Mouse (Mus musculus): Measurements from ENCODE around the gene Il4ra. TPM values are rescaled to one million over a fixed set of nuclear protein-coding genes. Genes with fewer than 3 reads are reported as not detected.

Gene Il4ra
- polyA plus RNA-seq, 1 experiment from 2014 or later = 2.4 TPM

- WGBS = 88% methylated on average over 9 of the region's 9 CpGs
- Histone ChIP-seq H3K27me3 (ENCODE audit: control insufficient read depth, insufficient read depth, low read length) (0 out of 2 replicates have a peak, but pooled peaks cover 2% of the 10 kb centered on the region), H3K9me3 (ENCODE audit: control insufficient read depth, low read length) (no peaks in the 10 kb centered on the region)
Observed at GRCm38 (mm10) chr7:125554456-125555114, 2.7 kb downstream of the Il4ra start.

GRCm38 (mm10) chr7:125555351-125555872, 3.5 kb downstream of the Il4ra start:
- Histone ChIP-seq H3K27me3 (ENCODE audit: control insufficient read depth, insufficient read depth, low read length) (0 out of 2 replicates have a peak, but pooled peaks cover 2% of the 10 kb centered on the region), H3K9me3 (ENCODE audit: control insufficient read depth, low read length) (no peaks in the 10 kb centered on the region), H3K4me1 (ENCODE audit: control insufficient read depth, insufficient read depth, low read length) (peaks cover 4% of the 10 kb centered on the region; the same call in 1 of the 2 replicates), H3K36me3 (ENCODE audit: control insufficient read depth, insufficient read depth, low read length) (no peaks in the 10 kb centered on the region), H3K9ac (replicated peaks; ENCODE audit: low read depth, low read length) (no peak overlapping the region), H3K4me2 (ENCODE audit: low read depth, low read length) (no peak overlapping the region), H3K27ac (ENCODE audit: low read depth, low read length) (no peak overlapping the region), H3K4me3 (ENCODE audit: low read depth, low read length) (no peak overlapping the region)
- no peak for ATAC-seq (ENCODE audit: low read depth)
- WGBS = 82% methylated on average over 7 of the region's 7 CpGs

More at GRCm38 (mm10) chr7:125554456-125555114, 2.7 kb downstream of the Il4ra start:
- no peak overlapping the region for H3K4me2 ChIP-seq (ENCODE audit: low read depth, low read length)
- H3K36me3 ChIP-seq (ENCODE audit: control insufficient read depth, insufficient read depth, low read length) = no peaks in the 10 kb centered on the region
- H3K4me1 ChIP-seq (ENCODE audit: control insufficient read depth, insufficient read depth, low read length) = peaks cover 4% of the 10 kb centered on the region; the same call in 1 of the 2 replicates
- no peak overlapping the region for H3K4me3 ChIP-seq (ENCODE audit: low read depth, low read length)
- no peak for ATAC-seq (ENCODE audit: low read depth)
- no peak overlapping the region for H3K27ac ChIP-seq (ENCODE audit: low read depth, low read length)
- H3K9ac ChIP-seq (replicated peaks; ENCODE audit: low read depth, low read length) = no peak overlapping the region

DNA sequence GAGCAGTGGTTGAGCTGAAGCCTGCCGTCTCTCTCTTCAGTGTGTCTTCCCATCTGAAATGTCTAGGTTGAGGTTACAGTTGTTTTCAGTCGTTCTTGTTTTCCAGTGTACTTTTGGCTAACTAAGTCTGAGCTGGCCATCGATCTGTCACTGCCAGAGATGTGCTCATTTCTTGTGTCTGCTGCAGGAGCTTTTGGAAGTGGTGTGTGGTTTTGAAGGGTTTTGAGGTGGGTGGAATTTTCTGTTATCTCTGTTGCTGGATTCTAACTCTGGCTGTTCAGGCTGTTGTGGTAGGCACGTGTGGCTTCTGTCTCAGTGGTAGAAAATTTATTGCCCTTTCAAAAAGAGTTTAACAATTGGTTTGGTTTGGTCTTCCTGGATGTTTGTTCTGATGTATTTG, 4.2 kb downstream of the Il4ra start:
- WGBS = 71% methylated on average over 4 of the region's 4 CpGs
- no peak for ATAC-seq (ENCODE audit: low read depth)

GRCm38 (mm10) chr7:125556865-125557264, 4.9 kb downstream of the Il4ra start:
- no peaks in the 10 kb centered on the region for H3K4me1 ChIP-seq (ENCODE audit: control insufficient read depth, insufficient read depth, low read length)
- H3K27me3 ChIP-seq (ENCODE audit: control insufficient read depth, insufficient read depth, low read length) = 0 out of 2 replicates have a peak, but pooled peaks cover 2% of the 10 kb centered on the region
- no peaks in the 10 kb centered on the region for H3K36me3 ChIP-seq (ENCODE audit: control insufficient read depth, insufficient read depth, low read length)
- no peak overlapping the region for H3K4me3 ChIP-seq (ENCODE audit: low read depth, low read length)
- ATAC-seq (ENCODE audit: low read depth) = no peak
- 71% methylated on average over 8 of the region's 8 CpGs for WGBS
- H3K27ac ChIP-seq (ENCODE audit: low read depth, low read length) = no peak overlapping the region
- no peaks in the 10 kb centered on the region for H3K9me3 ChIP-seq (ENCODE audit: control insufficient read depth, low read length)
- H3K9ac ChIP-seq (replicated peaks; ENCODE audit: low read depth, low read length) = no peak overlapping the region
- no peak overlapping the region for H3K4me2 ChIP-seq (ENCODE audit: low read depth, low read length)

More for the DNA sequence above, 4.2 kb downstream of the Il4ra start:
- Histone ChIP-seq H3K27me3 (ENCODE audit: control insufficient read depth, insufficient read depth, low read length) (0 out of 2 replicates have a peak, but pooled peaks cover 2% of the 10 kb centered on the region), H3K4me3 (ENCODE audit: low read depth, low read length) (no peak overlapping the region), H3K9ac (replicated peaks; ENCODE audit: low read depth, low read length) (no peak overlapping the region), H3K36me3 (ENCODE audit: control insufficient read depth, insufficient read depth, low read length) (no peaks in the 10 kb centered on the region), H3K4me1 (ENCODE audit: control insufficient read depth, insufficient read depth, low read length) (peaks cover 4% of the 10 kb centered on the region; the same call in 1 of the 2 replicates), H3K4me2 (ENCODE audit: low read depth, low read length) (no peak overlapping the region), H3K9me3 (ENCODE audit: control insufficient read depth, low read length) (no peaks in the 10 kb centered on the region), H3K27ac (ENCODE audit: low read depth, low read length) (no peak overlapping the region)

GRCm38 (mm10) chr7:125558401-125558945, 6.6 kb downstream of the Il4ra start:
- no peak for ATAC-seq (ENCODE audit: low read depth)
- Histone ChIP-seq H3K9ac (replicated peaks; ENCODE audit: low read depth, low read length) (no peak overlapping the region), H3K4me1 (ENCODE audit: control insufficient read depth, insufficient read depth, low read length) (no peaks in the 10 kb centered on the region), H3K4me2 (ENCODE audit: low read depth, low read length) (no peak overlapping the region), H3K4me3 (ENCODE audit: low read depth, low read length) (no peak overlapping the region), H3K9me3 (ENCODE audit: control insufficient read depth, low read length) (no peaks in the 10 kb centered on the region), H3K27me3 (ENCODE audit: control insufficient read depth, insufficient read depth, low read length) (0 out of 2 replicates have a peak, but pooled peaks cover 2% of the 10 kb centered on the region), H3K27ac (ENCODE audit: low read depth, low read length) (no peak overlapping the region), H3K36me3 (ENCODE audit: control insufficient read depth, insufficient read depth, low read length) (no peaks in the 10 kb centered on the region)
- WGBS = 54% methylated on average over 4 of the region's 4 CpGs

- H3K27me3 ChIP-seq (ENCODE audit: control insufficient read depth, insufficient read depth, low read length) = no peaks in the 10 kb centered on the region
- H3K4me2 ChIP-seq (ENCODE audit: low read depth, low read length) = no peak overlapping the region
- H3K9me3 ChIP-seq (ENCODE audit: control insufficient read depth, low read length) = no peaks in the 10 kb centered on the region
- 61% methylated on average over 5 of the region's 5 CpGs for WGBS
- no peaks in the 10 kb centered on the region for H3K4me1 ChIP-seq (ENCODE audit: control insufficient read depth, insufficient read depth, low read length)
- H3K36me3 ChIP-seq (ENCODE audit: control insufficient read depth, insufficient read depth, low read length) = no peaks in the 10 kb centered on the region
- no peak overlapping the region for H3K27ac ChIP-seq (ENCODE audit: low read depth, low read length)
- no peak overlapping the region for H3K4me3 ChIP-seq (ENCODE audit: low read depth, low read length)
- ATAC-seq (ENCODE audit: low read depth) = no peak
- no peak overlapping the region for H3K9ac ChIP-seq (replicated peaks; ENCODE audit: low read depth, low read length)
Observed at GRCm38 (mm10) chr7:125558997-125559396, 7.1 kb downstream of the Il4ra start.

DNA sequence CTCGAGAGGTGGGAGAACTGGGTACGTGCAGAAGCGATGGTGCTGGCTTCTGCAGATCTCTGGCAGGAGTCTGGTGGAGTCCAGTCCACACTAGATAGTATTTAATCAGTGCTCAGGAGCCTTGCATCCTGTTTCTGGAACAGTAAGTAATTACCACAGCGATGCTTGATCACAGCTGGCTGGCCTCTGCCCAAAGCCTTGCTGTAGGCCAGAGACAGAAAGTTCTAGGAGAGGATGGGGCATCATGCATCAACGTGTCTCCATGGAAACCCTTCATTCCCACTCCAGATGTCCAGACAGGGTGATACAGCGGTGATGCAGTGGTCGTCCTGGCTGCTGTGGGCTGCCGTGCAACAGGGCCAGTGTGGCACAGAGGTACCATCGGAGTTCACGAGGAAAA, 7.6 kb downstream of the Il4ra start:
- Histone ChIP-seq H3K9me3 (ENCODE audit: control insufficient read depth, low read length) (no peaks in the 10 kb centered on the region), H3K4me3 (ENCODE audit: low read depth, low read length) (no peak overlapping the region), H3K27ac (ENCODE audit: low read depth, low read length) (no peak overlapping the region), H3K9ac (replicated peaks; ENCODE audit: low read depth, low read length) (no peak overlapping the region), H3K36me3 (ENCODE audit: control insufficient read depth, insufficient read depth, low read length) (no peaks in the 10 kb centered on the region), H3K27me3 (ENCODE audit: control insufficient read depth, insufficient read depth, low read length) (no peaks in the 10 kb centered on the region), H3K4me1 (ENCODE audit: control insufficient read depth, insufficient read depth, low read length) (no peaks in the 10 kb centered on the region), H3K4me2 (ENCODE audit: low read depth, low read length) (no peak overlapping the region)
- ATAC-seq (ENCODE audit: low read depth) = no peak
- 91% methylated on average over 10 of the region's 10 CpGs for WGBS

DNA sequence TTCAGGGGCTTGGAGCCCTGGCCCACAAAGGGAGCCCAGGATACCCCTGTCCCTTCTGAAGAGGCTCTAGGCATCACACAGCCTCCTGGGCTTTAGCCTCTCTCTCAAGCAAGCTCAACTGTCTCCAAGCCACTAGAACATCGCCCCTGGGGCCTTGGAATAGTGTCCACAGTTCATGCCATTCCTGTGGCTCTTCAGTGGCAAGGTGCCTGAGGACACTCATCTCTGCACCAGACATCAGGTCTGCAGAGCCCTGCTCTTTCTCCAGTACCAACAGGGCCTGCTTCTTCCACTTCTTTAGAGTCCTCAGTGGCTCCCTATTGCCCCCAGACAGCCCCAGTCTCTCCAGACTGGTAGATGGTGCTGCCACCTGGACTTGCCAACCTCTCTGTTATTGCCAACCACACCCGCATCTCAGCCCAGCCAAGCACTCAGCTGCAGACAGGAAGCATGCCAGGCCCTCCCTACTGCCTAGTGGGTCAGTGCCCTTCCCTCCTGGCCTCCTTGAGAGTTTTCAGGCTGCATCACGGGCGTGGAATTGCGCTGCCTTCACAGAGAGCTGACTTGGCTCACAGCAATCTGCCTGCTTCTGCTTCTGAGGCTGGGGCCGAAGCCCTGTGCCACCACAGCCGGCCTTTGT, 8.3 kb downstream of the Il4ra start:
- no peak for ATAC-seq (ENCODE audit: low read depth)
- no peak overlapping the region for H3K27ac ChIP-seq (ENCODE audit: low read depth, low read length)
- 85% methylated on average over 7 of the region's 7 CpGs for WGBS

More for the DNA sequence above, 8.3 kb downstream of the Il4ra start:
- no peak overlapping the region for H3K4me2 ChIP-seq (ENCODE audit: low read depth, low read length)
- H3K27me3 ChIP-seq (ENCODE audit: control insufficient read depth, insufficient read depth, low read length) = no peaks in the 10 kb centered on the region
- no peaks in the 10 kb centered on the region for H3K4me1 ChIP-seq (ENCODE audit: control insufficient read depth, insufficient read depth, low read length)
- H3K36me3 ChIP-seq (ENCODE audit: control insufficient read depth, insufficient read depth, low read length) = no peaks in the 10 kb centered on the region
- no peak overlapping the region for H3K9ac ChIP-seq (replicated peaks; ENCODE audit: low read depth, low read length)
- no peaks in the 10 kb centered on the region for H3K9me3 ChIP-seq (ENCODE audit: control insufficient read depth, low read length)
- H3K4me3 ChIP-seq (ENCODE audit: low read depth, low read length) = no peak overlapping the region
